Mouse (Mus musculus): ENCODE results near the gene Anp32e. TPM values are rescaled to one million over a fixed set of nuclear protein-coding genes. Genes with fewer than 3 reads are reported as not detected.
A peak's percentile ranks its signal among the peaks of the same experiment; 100 is the strongest.

The Anp32e gene
- polyA plus RNA-seq, 1 experiment from 2014 or later: 72.5 TPM

- DNase-seq (ENCODE audit: low spot score): no peak
- Histone ChIP-seq H3K27ac (ENCODE audit: low read length) (no peak overlapping the region), H3K9ac (replicated peaks; ENCODE audit: low read depth) (no peak overlapping the region), H3K9me3 (ENCODE audit: low read length) (no peaks in the 10 kb centered on the region), H3K4me2 (replicated peaks; ENCODE audit: low read depth, low read length) (peak overlapping the region; percentile 81), H3K27me3 (replicated peaks; ENCODE audit: insufficient read depth, low read length) (no peaks in the 10 kb centered on the region), H3K36me3 (ENCODE audit: insufficient read depth, low read length) (no peaks in the 10 kb centered on the region), H3K4me3 (ENCODE audit: low read depth, low read length) (peak overlapping the region; percentile 94), H3K4me1 (ENCODE audit: insufficient read depth, low read depth, low read length) (no peaks in the 10 kb centered on the region)
- 37% methylated on average over 6 of the region's 6 CpGs for WGBS
- no peak for ATAC-seq
- TF ChIP-seq EP300 (IDR thresholded peaks at IDR 0.05) (no peak), CTCF (IDR thresholded peaks at IDR 0.05) (no peak)
Observed at GRCm38 (mm10) chr3:95928261-95928657, 787 bp upstream of the Anp32e start.

GRCm38 (mm10) chr3:95929581-95930470 lies 780 bp downstream of the Anp32e start:
- Histone ChIP-seq H3K4me3 (ENCODE audit: low read depth, low read length) (peak overlapping the region; percentile 94), H3K9me3 (ENCODE audit: low read length) (no peaks in the 10 kb centered on the region), H3K27me3 (replicated peaks; ENCODE audit: insufficient read depth, low read length) (no peaks in the 10 kb centered on the region), H3K4me1 (ENCODE audit: insufficient read depth, low read depth, low read length) (no peaks in the 10 kb centered on the region), H3K27ac (ENCODE audit: low read length) (peak overlapping the region; percentile 92), H3K36me3 (ENCODE audit: insufficient read depth, low read length) (peaks cover 11% of the 10 kb centered on the region; the same call in 1 of the 2 replicates), H3K9ac (replicated peaks; ENCODE audit: low read depth) (peak overlapping the region; percentile 93), H3K4me2 (replicated peaks; ENCODE audit: low read depth, low read length) (peak overlapping the region; percentile 73)
- no peak; the same call in 1 of the 2 replicates for TF ChIP-seq CTCF (IDR thresholded peaks at IDR 0.05)
- TF ChIP-seq EP300 (IDR thresholded peaks at IDR 0.05): no peak
- peak; percentile 16 for ATAC-seq
- DNase-seq (ENCODE audit: low spot score): peak; percentile 79
- under 1% methylated on average over 75 of the region's 105 CpGs for WGBS

GRCm38 (mm10) chr3:95930471-95930789 lies 1.4 kb downstream of the Anp32e start:
- Histone ChIP-seq H3K4me1 (ENCODE audit: insufficient read depth, low read depth, low read length) (no peaks in the 10 kb centered on the region), H3K4me2 (replicated peaks; ENCODE audit: low read depth, low read length) (peak overlapping the region; percentile 73), H3K4me3 (ENCODE audit: low read depth, low read length) (peak overlapping the region; percentile 94), H3K9me3 (ENCODE audit: low read length) (no peaks in the 10 kb centered on the region), H3K27ac (ENCODE audit: low read length) (peak overlapping the region; percentile 92), H3K36me3 (ENCODE audit: insufficient read depth, low read length) (peaks cover 14% of the 10 kb centered on the region; the same call in 1 of the 2 replicates), H3K27me3 (replicated peaks; ENCODE audit: insufficient read depth, low read length) (no peaks in the 10 kb centered on the region), H3K9ac (replicated peaks; ENCODE audit: low read depth) (peak overlapping the region; percentile 93)
- TF ChIP-seq CTCF (IDR thresholded peaks at IDR 0.05) (no peak), EP300 (IDR thresholded peaks at IDR 0.05) (no peak)
- ATAC-seq (no peak), DNase-seq (ENCODE audit: low spot score) (no peak)
- under 1% methylated on average over 5 of the region's 5 CpGs for WGBS

- no peak for ATAC-seq
- TF ChIP-seq CTCF (IDR thresholded peaks at IDR 0.05): no peak
- TF ChIP-seq EP300 (IDR thresholded peaks at IDR 0.05): no peak
Observed at GRCm38 (mm10) chr3:95931471-95931870, 2.4 kb downstream of the Anp32e start.

GRCm38 (mm10) chr3:95932157-95932556 lies 3.1 kb downstream of the Anp32e start:
- 61% methylated on average over 1 of the region's 1 CpGs for WGBS
- H3K4me3 ChIP-seq (ENCODE audit: low read depth, low read length): no peak overlapping the region
- peaks cover 15% of the 10 kb centered on the region; the same call in 1 of the 2 replicates for H3K36me3 ChIP-seq (ENCODE audit: insufficient read depth, low read length)

More at GRCm38 (mm10) chr3:95931471-95931870, 2.4 kb downstream of the Anp32e start:
- Histone ChIP-seq H3K4me1 (ENCODE audit: insufficient read depth, low read depth, low read length) (no peaks in the 10 kb centered on the region), H3K27ac (ENCODE audit: low read length) (no peak overlapping the region), H3K36me3 (ENCODE audit: insufficient read depth, low read length) (peaks cover 14% of the 10 kb centered on the region; the same call in 1 of the 2 replicates), H3K9ac (replicated peaks; ENCODE audit: low read depth) (no peak overlapping the region), H3K27me3 (replicated peaks; ENCODE audit: insufficient read depth, low read length) (no peaks in the 10 kb centered on the region), H3K9me3 (ENCODE audit: low read length) (no peaks in the 10 kb centered on the region), H3K4me2 (replicated peaks; ENCODE audit: low read depth, low read length) (no peak overlapping the region), H3K4me3 (ENCODE audit: low read depth, low read length) (no peak overlapping the region)
- no peak for DNase-seq (ENCODE audit: low spot score)
- WGBS: 81% methylated on average over 1 of the region's 1 CpGs

GRCm38 (mm10) chr3:95932566-95932965 lies 3.5 kb downstream of the Anp32e start:
- no peak for TF ChIP-seq EP300 (IDR thresholded peaks at IDR 0.05)
- TF ChIP-seq CTCF (IDR thresholded peaks at IDR 0.05): no peak
- Histone ChIP-seq H3K4me2 (replicated peaks; ENCODE audit: low read depth, low read length) (no peak overlapping the region), H3K36me3 (ENCODE audit: insufficient read depth, low read length) (peaks cover 19% of the 10 kb centered on the region; the same call in 1 of the 2 replicates), H3K4me3 (ENCODE audit: low read depth, low read length) (no peak overlapping the region), H3K27me3 (replicated peaks; ENCODE audit: insufficient read depth, low read length) (no peaks in the 10 kb centered on the region), H3K9ac (replicated peaks; ENCODE audit: low read depth) (no peak overlapping the region), H3K4me1 (ENCODE audit: insufficient read depth, low read depth, low read length) (no peaks in the 10 kb centered on the region), H3K9me3 (ENCODE audit: low read length) (no peaks in the 10 kb centered on the region), H3K27ac (ENCODE audit: low read length) (no peak overlapping the region)
- ATAC-seq: no peak
- no peak for DNase-seq (ENCODE audit: low spot score)
- WGBS: 85% methylated on average over 7 of the region's 7 CpGs

More at GRCm38 (mm10) chr3:95932157-95932556, 3.1 kb downstream of the Anp32e start:
- Histone ChIP-seq H3K4me1 (ENCODE audit: insufficient read depth, low read depth, low read length) (no peaks in the 10 kb centered on the region), H3K27ac (ENCODE audit: low read length) (no peak overlapping the region), H3K9ac (replicated peaks; ENCODE audit: low read depth) (no peak overlapping the region), H3K27me3 (replicated peaks; ENCODE audit: insufficient read depth, low read length) (no peaks in the 10 kb centered on the region), H3K9me3 (ENCODE audit: low read length) (no peaks in the 10 kb centered on the region), H3K4me2 (replicated peaks; ENCODE audit: low read depth, low read length) (no peak overlapping the region)
- DNase-seq (ENCODE audit: low spot score): no peak
- no peak for ATAC-seq
- TF ChIP-seq CTCF (IDR thresholded peaks at IDR 0.05): peak; percentile 36
- TF ChIP-seq EP300 (IDR thresholded peaks at IDR 0.05): no peak

Measured in lung, postnatal 0 days (tissue).